Mouse (Mus musculus): ENCODE data around the gene Thumpd2. TPM values are rescaled to one million over a fixed set of nuclear protein-coding genes. Genes with fewer than 3 reads are reported as not detected.
A peak's percentile ranks its signal among the peaks of the same experiment; 100 is the strongest.

Gene Thumpd2
- polyA plus RNA-seq (2012; ENCODE audit: insufficient read depth, insufficient read length, missing spikeins), result 2.8 and 3.1 TPM in 2 replicates

GRCm38 (mm10) chr17:81064979-81065311, at the start of gene Thumpd2:
Gene Thumpd2, minus strand, starts transcription at chr17:81065082.
- H3K4me1 ChIP-seq (ENCODE audit: control insufficient read depth, insufficient read depth, low read length), result peaks cover 8% of the 10 kb centered on the region
- TF ChIP-seq POLR2A (IDR thresholded peaks at IDR 0.05; ENCODE audit: borderline replicate concordance, low read depth, low read length), result no peak
- peak; percentile 57 for TF ChIP-seq CTCF (IDR thresholded peaks at IDR 0.05; ENCODE audit: low read depth, low read length)
- H3K27ac ChIP-seq (ENCODE audit: insufficient read depth, low read depth, low read length), result peak within 1 kb of the TSS; percentile 74
- H3K4me3 ChIP-seq (ENCODE audit: insufficient read depth, low read length), result peak within 1 kb of the TSS; percentile 95

- no peak overlapping the region for H3K4me3 ChIP-seq (ENCODE audit: insufficient read depth, low read length)
- H3K27ac ChIP-seq (ENCODE audit: insufficient read depth, low read depth, low read length), result no peak overlapping the region
- no peak for TF ChIP-seq POLR2A (IDR thresholded peaks at IDR 0.05; ENCODE audit: borderline replicate concordance, low read depth, low read length)
- no peak for TF ChIP-seq CTCF (IDR thresholded peaks at IDR 0.05; ENCODE audit: low read depth, low read length)
- peaks cover 8% of the 10 kb centered on the region; the same call in 1 of the 2 replicates for H3K4me1 ChIP-seq (ENCODE audit: control insufficient read depth, insufficient read depth, low read length)
Measured at GRCm38 (mm10) chr17:81104237-81104636, 39.4 kb upstream of the Thumpd2 start.

- Histone ChIP-seq H3K27ac (ENCODE audit: insufficient read depth, low read depth, low read length) (no peak overlapping the region), H3K4me1 (ENCODE audit: control insufficient read depth, insufficient read depth, low read length) (peaks cover 8% of the 10 kb centered on the region; the same call in 1 of the 2 replicates), H3K4me3 (ENCODE audit: insufficient read depth, low read length) (no peak overlapping the region)
- no peak for TF ChIP-seq POLR2A (IDR thresholded peaks at IDR 0.05; ENCODE audit: borderline replicate concordance, low read depth, low read length)
- TF ChIP-seq CTCF (IDR thresholded peaks at IDR 0.05; ENCODE audit: low read depth, low read length), result no peak
Measured at GRCm38 (mm10) chr17:81102866-81103265, 38.0 kb upstream of the Thumpd2 start.

GRCm38 (mm10) chr17:81098444-81098843, 33.6 kb upstream of the Thumpd2 start:
- no peak overlapping the region for H3K4me3 ChIP-seq (ENCODE audit: insufficient read depth, low read length)
- TF ChIP-seq POLR2A (IDR thresholded peaks at IDR 0.05; ENCODE audit: borderline replicate concordance, low read depth, low read length) (no peak), CTCF (IDR thresholded peaks at IDR 0.05; ENCODE audit: low read depth, low read length) (no peak)
- peaks cover 5% of the 10 kb centered on the region; the same call in 1 of the 2 replicates for H3K4me1 ChIP-seq (ENCODE audit: control insufficient read depth, insufficient read depth, low read length)
- no peak overlapping the region for H3K27ac ChIP-seq (ENCODE audit: insufficient read depth, low read depth, low read length)

- no peak for TF ChIP-seq CTCF (IDR thresholded peaks at IDR 0.05; ENCODE audit: low read depth, low read length)
- no peak for TF ChIP-seq POLR2A (IDR thresholded peaks at IDR 0.05; ENCODE audit: borderline replicate concordance, low read depth, low read length)
- Histone ChIP-seq H3K4me1 (ENCODE audit: control insufficient read depth, insufficient read depth, low read length) (no peaks in the 10 kb centered on the region), H3K4me3 (ENCODE audit: insufficient read depth, low read length) (no peak overlapping the region), H3K27ac (ENCODE audit: insufficient read depth, low read depth, low read length) (no peak overlapping the region)
Measured at GRCm38 (mm10) chr17:81096490-81096889, 31.6 kb upstream of the Thumpd2 start.

GRCm38 (mm10) chr17:81092794-81093193, 27.9 kb upstream of the Thumpd2 start:
- TF ChIP-seq CTCF (IDR thresholded peaks at IDR 0.05; ENCODE audit: low read depth, low read length) (no peak), POLR2A (IDR thresholded peaks at IDR 0.05; ENCODE audit: borderline replicate concordance, low read depth, low read length) (no peak)
- no peak overlapping the region for H3K4me3 ChIP-seq (ENCODE audit: insufficient read depth, low read length)
- no peaks in the 10 kb centered on the region for H3K4me1 ChIP-seq (ENCODE audit: control insufficient read depth, insufficient read depth, low read length)
- no peak overlapping the region for H3K27ac ChIP-seq (ENCODE audit: insufficient read depth, low read depth, low read length)

- no peak overlapping the region for H3K27ac ChIP-seq (ENCODE audit: insufficient read depth, low read depth, low read length)
- TF ChIP-seq POLR2A (IDR thresholded peaks at IDR 0.05; ENCODE audit: borderline replicate concordance, low read depth, low read length), result no peak
- H3K4me1 ChIP-seq (ENCODE audit: control insufficient read depth, insufficient read depth, low read length), result no peaks in the 10 kb centered on the region
- no peak overlapping the region for H3K4me3 ChIP-seq (ENCODE audit: insufficient read depth, low read length)
Measured at GRCm38 (mm10) chr17:81088866-81089265, 24.0 kb upstream of the Thumpd2 start.

- Histone ChIP-seq H3K27ac (ENCODE audit: insufficient read depth, low read depth, low read length) (no peak overlapping the region), H3K4me3 (ENCODE audit: insufficient read depth, low read length) (no peak overlapping the region), H3K4me1 (ENCODE audit: control insufficient read depth, insufficient read depth, low read length) (no peaks in the 10 kb centered on the region)
- TF ChIP-seq POLR2A (IDR thresholded peaks at IDR 0.05; ENCODE audit: borderline replicate concordance, low read depth, low read length), result no peak
- TF ChIP-seq CTCF (IDR thresholded peaks at IDR 0.05; ENCODE audit: low read depth, low read length), result no peak
Measured at GRCm38 (mm10) chr17:81087735-81088134, 22.9 kb upstream of the Thumpd2 start.

- peaks cover 11% of the 10 kb centered on the region for H3K4me1 ChIP-seq (ENCODE audit: control insufficient read depth, insufficient read depth, low read length)
- TF ChIP-seq CTCF (IDR thresholded peaks at IDR 0.05; ENCODE audit: low read depth, low read length) (no peak), POLR2A (IDR thresholded peaks at IDR 0.05; ENCODE audit: borderline replicate concordance, low read depth, low read length) (no peak)
- H3K27ac ChIP-seq (ENCODE audit: insufficient read depth, low read depth, low read length), result peak overlapping the region; percentile 74
- peak overlapping the region; percentile 95 for H3K4me3 ChIP-seq (ENCODE audit: insufficient read depth, low read length)
Measured at GRCm38 (mm10) chr17:81064279-81064978, 453 bp downstream of the Thumpd2 start.

- no peak overlapping the region for H3K27ac ChIP-seq (ENCODE audit: insufficient read depth, low read depth, low read length)
- TF ChIP-seq CTCF (IDR thresholded peaks at IDR 0.05; ENCODE audit: low read depth, low read length) (no peak), POLR2A (IDR thresholded peaks at IDR 0.05; ENCODE audit: borderline replicate concordance, low read depth, low read length) (no peak)
- H3K4me3 ChIP-seq (ENCODE audit: insufficient read depth, low read length), result no peak overlapping the region
- peaks cover 15% of the 10 kb centered on the region for H3K4me1 ChIP-seq (ENCODE audit: control insufficient read depth, insufficient read depth, low read length)
Measured at GRCm38 (mm10) chr17:81063346-81063745, 1.5 kb downstream of the Thumpd2 start.
